Mouse (Mus musculus): ENCODE measurements around the gene A030005K14Rik.

DNA sequence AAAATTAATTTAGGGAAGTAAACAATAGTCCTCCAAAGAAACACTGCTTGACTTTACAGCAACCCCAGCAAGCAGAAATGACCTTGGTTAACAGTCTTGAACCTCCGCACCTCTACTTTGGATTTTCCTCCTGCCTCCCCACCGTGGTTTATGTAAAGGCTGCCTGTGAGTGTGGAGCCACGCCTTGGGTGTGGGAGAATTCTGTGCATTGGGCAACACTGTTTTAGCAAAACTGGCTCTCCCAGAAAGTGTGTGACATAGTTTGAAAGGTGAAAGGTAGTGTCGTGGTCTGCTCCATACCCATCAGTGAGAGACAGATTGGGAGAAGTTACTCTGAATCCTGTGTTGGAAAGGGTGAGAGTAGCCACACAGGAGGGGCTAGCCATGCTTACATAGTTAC is 20.1 kb downstream of the A030005K14Rik start:
- TF ChIP-seq CTCF (IDR thresholded peaks at IDR 0.05; ENCODE audit: low read depth) (no peak), EP300 (IDR thresholded peaks at IDR 0.05; ENCODE audit: low read depth) (no peak)
